Mouse (Mus musculus): ENCODE results near the gene Pkd1l1. TPM values are rescaled to one million over a fixed set of nuclear protein-coding genes. Genes with fewer than 3 reads are reported as not detected.
A peak's percentile ranks its signal among the peaks of the same experiment; 100 is the strongest.

Gene Pkd1l1
- total RNA-seq, 2 experiments from 2014 or later: 1.7 to 5.4 TPM

- 0 out of 2 replicates have a peak, but pooled peaks have one; percentile 41 for ATAC-seq (replicated peaks; ENCODE audit: low FRiP score, poor library complexity, severe bottlenecking)
Observed at GRCm38 (mm10) chr11:8944114-8944513, 29.0 kb downstream of the Pkd1l1 start.

GRCm38 (mm10) chr11:8942446-8942845 is 30.6 kb downstream of the Pkd1l1 start:
- no peak for ATAC-seq (replicated peaks; ENCODE audit: low FRiP score, poor library complexity, severe bottlenecking)

GRCm38 (mm10) chr11:8936431-8937110 is 36.5 kb downstream of the Pkd1l1 start:
- ATAC-seq (replicated peaks; ENCODE audit: low FRiP score, poor library complexity, severe bottlenecking): no peak

GRCm38 (mm10) chr11:8916081-8916671 is 56.9 kb downstream of the Pkd1l1 start:
- no peak for ATAC-seq (replicated peaks; ENCODE audit: low FRiP score, poor library complexity, severe bottlenecking)

GRCm38 (mm10) chr11:8882793-8883192 is 90.3 kb downstream of the Pkd1l1 start:
- no peak for ATAC-seq (replicated peaks; ENCODE audit: low FRiP score, poor library complexity, severe bottlenecking)

GRCm38 (mm10) chr11:8881521-8881920 is 91.5 kb downstream of the Pkd1l1 start:
- no peak for ATAC-seq (replicated peaks; ENCODE audit: low FRiP score, poor library complexity, severe bottlenecking)

- no peak for ATAC-seq (replicated peaks; ENCODE audit: low FRiP score, poor library complexity, severe bottlenecking)
Observed at GRCm38 (mm10) chr11:8870115-8870514, 103.0 kb downstream of the Pkd1l1 start.

- ATAC-seq (replicated peaks; ENCODE audit: low FRiP score, poor library complexity, severe bottlenecking): no peak
Observed at GRCm38 (mm10) chr11:8866021-8866420, 107.0 kb downstream of the Pkd1l1 start.

GRCm38 (mm10) chr11:8863955-8864675 is 109.0 kb downstream of the Pkd1l1 start:
- ATAC-seq (replicated peaks; ENCODE audit: low FRiP score, poor library complexity, severe bottlenecking): no peak

- no peak for ATAC-seq (replicated peaks; ENCODE audit: low FRiP score, poor library complexity, severe bottlenecking)
Observed at GRCm38 (mm10) chr11:8862426-8862825, 110.6 kb downstream of the Pkd1l1 start.

- no peak for ATAC-seq (replicated peaks; ENCODE audit: low FRiP score, poor library complexity, severe bottlenecking)
Observed at GRCm38 (mm10) chr11:8861978-8862377, 111.1 kb downstream of the Pkd1l1 start.

GRCm38 (mm10) chr11:8860878-8861277 is 112.2 kb downstream of the Pkd1l1 start:
- ATAC-seq (replicated peaks; ENCODE audit: low FRiP score, poor library complexity, severe bottlenecking): no peak

GRCm38 (mm10) chr11:8859868-8860267 is 113.2 kb downstream of the Pkd1l1 start:
- ATAC-seq (replicated peaks; ENCODE audit: low FRiP score, poor library complexity, severe bottlenecking): no peak

GRCm38 (mm10) chr11:8859041-8859440 is 114.0 kb downstream of the Pkd1l1 start:
- no peak for ATAC-seq (replicated peaks; ENCODE audit: low FRiP score, poor library complexity, severe bottlenecking)

- ATAC-seq (replicated peaks; ENCODE audit: low FRiP score, poor library complexity, severe bottlenecking): no peak
Observed at GRCm38 (mm10) chr11:8856125-8856524, 116.9 kb downstream of the Pkd1l1 start.

GRCm38 (mm10) chr11:8848049-8848448 is 125.0 kb downstream of the Pkd1l1 start:
- ATAC-seq (replicated peaks; ENCODE audit: low FRiP score, poor library complexity, severe bottlenecking): no peak

- ATAC-seq (replicated peaks; ENCODE audit: low FRiP score, poor library complexity, severe bottlenecking): no peak
Observed at GRCm38 (mm10) chr11:8847627-8848026, 125.4 kb downstream of the Pkd1l1 start.

- no peak for ATAC-seq (replicated peaks; ENCODE audit: low FRiP score, poor library complexity, severe bottlenecking)
Observed at GRCm38 (mm10) chr11:8836176-8836575, 136.9 kb downstream of the Pkd1l1 start.

- no peak for ATAC-seq (replicated peaks; ENCODE audit: low FRiP score, poor library complexity, severe bottlenecking)
Observed at GRCm38 (mm10) chr11:8834121-8834520, 138.9 kb downstream of the Pkd1l1 start.

- ATAC-seq (replicated peaks; ENCODE audit: low FRiP score, poor library complexity, severe bottlenecking): no peak
Observed at GRCm38 (mm10) chr11:8830551-8830950, 142.5 kb downstream of the Pkd1l1 start.

- no peak for ATAC-seq (replicated peaks; ENCODE audit: low FRiP score, poor library complexity, severe bottlenecking)
Observed at GRCm38 (mm10) chr11:8829561-8829960, 143.5 kb downstream of the Pkd1l1 start.

All from erythroid progenitor cell, adult 5-6 weeks (primary cell).